Mouse (Mus musculus): ENCODE results near the gene Armcx2.

DNA sequence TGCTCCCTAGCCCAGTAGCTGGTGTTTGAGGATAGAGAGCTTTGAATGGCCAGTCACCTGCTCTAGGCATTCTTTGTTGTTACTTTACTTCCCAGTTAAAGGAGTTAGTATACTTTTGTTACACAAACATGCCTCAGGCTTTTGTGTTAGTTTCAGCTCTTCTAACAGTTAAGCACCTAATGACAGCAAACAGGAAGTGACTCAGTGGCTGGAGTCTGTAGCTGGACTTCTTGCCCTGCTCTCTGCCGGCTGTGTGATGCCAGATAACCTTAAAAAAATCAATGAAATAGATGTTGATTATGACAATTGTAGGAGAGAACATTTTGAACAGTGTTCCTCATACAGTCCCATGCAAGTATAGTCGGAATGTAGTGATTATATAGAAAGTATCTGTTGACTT, 35.4 kb upstream of the Armcx2 start:
- no peak for TF ChIP-seq EP300 (IDR thresholded peaks at IDR 0.05; ENCODE audit: insufficient read depth, low read depth, low read length)
- TF ChIP-seq POLR2A (IDR thresholded peaks at IDR 0.05; ENCODE audit: insufficient read depth, low read length): no peak
- TF ChIP-seq CTCF (IDR thresholded peaks at IDR 0.05; ENCODE audit: low read depth, low read length): no peak
